Mouse (Mus musculus) duodenum, adult 2 months (tissue): ENCODE data around the gene Lrrc52. TPM values are rescaled to one million over a fixed set of nuclear protein-coding genes. Genes with fewer than 3 reads are reported as not detected.

Source experiments
- polyA plus RNA-seq: library from polyadenylated mRNA; depleted of rRNA; stranded (reverse); fragments of >200 nt; gene quantifications from 2 replicates; pipeline ENCODE4 v1.2.3, GENCODE M21; 2012; ENCODE audit warnings: low replicate concordance; rRNA removed

The Lrrc52 gene
- polyA plus RNA-seq, result not detected in 2 replicates

DNA sequence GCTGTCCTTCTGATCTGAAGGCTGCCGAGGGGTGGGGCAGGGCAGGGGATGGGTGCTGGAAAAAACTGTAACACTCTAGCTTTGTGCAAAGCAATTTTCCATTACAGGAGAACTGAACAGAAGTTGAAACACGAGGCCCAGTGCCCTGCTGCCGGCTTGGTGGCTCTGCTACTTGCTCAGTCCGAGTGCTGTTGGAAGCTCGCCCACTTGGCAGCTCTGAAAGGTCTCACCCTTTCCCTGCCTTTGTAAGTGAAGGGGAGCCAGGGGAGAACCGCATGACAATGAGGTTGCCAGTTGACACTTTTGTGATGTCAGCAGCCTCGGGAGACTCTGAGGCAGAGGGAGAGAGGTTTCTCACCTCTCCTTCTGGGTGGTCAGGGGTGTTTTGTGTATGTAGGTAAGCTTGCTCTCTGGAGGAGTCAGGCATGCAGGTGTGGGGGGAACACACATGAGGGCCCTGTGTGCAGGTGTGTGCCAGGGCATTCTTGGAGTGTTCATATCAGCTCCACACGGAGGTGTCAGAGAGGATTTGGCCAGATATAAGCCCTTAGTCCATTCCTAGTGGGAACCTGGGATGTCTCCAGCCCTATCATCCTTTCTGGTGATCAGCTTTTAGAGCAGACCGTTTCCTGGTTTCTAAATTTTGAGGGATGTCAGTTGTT, at the start of gene Lrrc52:
TSS of gene Lrrc52 (minus strand) at position 16 of the 662 bp plus-strand sequence.

Other genes starting within 250 kb of the Lrrc52 start
- 21.0 and 29.0 TPM in 2 replicates for gene Uck2, start 181.5 kb downstream of the Lrrc52 start, polyA plus RNA-seq
- 23.9 and 25.9 TPM in 2 replicates for gene Tmco1, start 158.4 kb downstream of the Lrrc52 start, polyA plus RNA-seq
- 69.2 and 97.5 TPM in 2 replicates for gene Aldh9a1, start 116.8 kb downstream of the Lrrc52 start, polyA plus RNA-seq
- 1,705 and 1,970 TPM in 2 replicates for gene Mgst3, start 72.9 kb downstream of the Lrrc52 start, polyA plus RNA-seq
- gene Rxrg, start 131.6 kb upstream of the Lrrc52 start, polyA plus RNA-seq, result 0.27 and 0.40 TPM in 2 replicates
- gene Lmx1a, start 222.5 kb upstream of the Lrrc52 start, polyA plus RNA-seq, result 0.95 and 0.96 TPM in 2 replicates